Mouse (Mus musculus) heart, postnatal 14 days (tissue): ENCODE measurements at regions not wholly inside any gene's neighbourhood (a gene's known extent, or its start where the extent isn't known, plus 50 kb on each side); places are given as distances from the start of the nearest gene placed in this dataset.

Experiments used
- DNase-seq, 2 experiments: peaks; one replicate each; pipeline ENCODE4 v3.0.0; 2021 to 2022
- intact Hi-C: fragments of 180-260 bp; cut with DNase I; formaldehyde crosslinking; loops from one replicate; pipeline ENCODE4 v1.15.1; 2025

GRCm38 (mm10) chr7:117882803-117883202, 233.2 kb downstream of the Rps15a start:
- intact Hi-C loops: loop anchor here (5.0 kb wide), 4 partner anchors 219 to 1236 kb away; partner anchors contain the start of gene Xylt1
- peak; percentile 61 to 79 for DNase-seq

- DNase-seq: no peak
- intact Hi-C loops: no loop called here
Observed at GRCm38 (mm10) chr7:117878903-117879302, 237.1 kb downstream of the Rps15a start.

GRCm38 (mm10) chr7:117875241-117875640, 240.7 kb downstream of the Rps15a start:
- no peak for DNase-seq
- intact Hi-C loops: no loop called here

DNA sequence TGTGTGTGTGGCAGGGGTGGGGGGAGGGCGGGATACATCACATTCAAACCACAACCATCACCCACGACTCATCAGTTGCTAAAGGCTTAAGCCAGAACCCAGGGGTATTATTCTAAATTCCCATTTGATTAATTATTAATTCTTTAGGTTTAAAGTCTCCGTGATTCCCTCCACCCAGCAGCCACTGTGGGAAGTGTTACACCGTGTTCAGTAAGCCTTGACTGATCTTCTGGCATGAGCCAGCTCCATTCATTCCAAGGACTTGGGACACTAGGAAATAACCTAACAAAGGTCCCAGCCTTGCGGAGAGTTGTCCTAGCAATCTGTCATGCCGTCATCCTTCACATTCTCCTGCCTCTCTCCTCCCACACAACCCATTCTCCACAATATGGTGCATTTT, 256.6 kb downstream of the Rps15a start:
- DNase-seq: no peak
- intact Hi-C loops: no loop called here

DNA sequence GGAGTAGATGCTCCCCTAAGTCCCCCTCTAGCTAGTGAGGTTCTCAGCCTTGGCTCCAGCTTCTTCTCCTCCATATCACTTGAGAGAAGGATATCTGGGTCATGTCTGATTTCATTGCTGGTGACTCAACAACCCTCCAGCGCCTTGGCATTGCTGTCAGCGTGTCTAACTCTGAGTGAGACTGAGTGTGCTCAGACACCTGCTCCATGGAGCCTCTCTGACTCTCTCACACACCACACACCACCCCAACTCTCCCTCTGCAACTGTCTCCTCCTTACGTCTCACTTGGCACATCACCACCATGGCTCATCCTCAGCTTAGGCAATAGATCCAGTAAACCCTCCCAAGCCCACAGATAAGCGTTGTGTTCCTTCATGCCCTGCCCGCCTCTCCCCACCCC, 260.0 kb downstream of the Rps15a start:
- intact Hi-C loops: no loop called here

DNA sequence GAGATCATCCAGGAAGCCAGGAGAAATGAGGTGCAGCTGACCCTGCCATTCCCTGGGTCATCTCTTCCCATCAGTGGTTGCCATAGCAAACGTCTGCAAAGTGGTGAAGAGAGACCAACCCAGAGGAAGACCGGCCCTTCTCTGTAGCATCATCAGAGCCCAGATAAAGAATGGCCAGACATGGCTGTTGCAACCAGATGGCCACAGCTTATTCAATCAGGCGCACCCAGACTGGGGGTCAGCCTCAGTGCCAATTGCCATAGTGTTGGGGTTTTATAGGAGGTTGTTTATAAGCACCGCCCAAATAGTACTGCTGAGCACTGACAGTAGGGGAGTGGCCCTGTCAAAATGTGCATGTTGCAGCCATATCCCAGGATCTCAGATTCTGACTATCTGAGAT, 262.3 kb downstream of the Rps15a start:
- intact Hi-C loops: no loop called here
- DNase-seq: no peak

More for the DNA sequence above, 260.0 kb downstream of the Rps15a start:
- no peak for DNase-seq

DNA sequence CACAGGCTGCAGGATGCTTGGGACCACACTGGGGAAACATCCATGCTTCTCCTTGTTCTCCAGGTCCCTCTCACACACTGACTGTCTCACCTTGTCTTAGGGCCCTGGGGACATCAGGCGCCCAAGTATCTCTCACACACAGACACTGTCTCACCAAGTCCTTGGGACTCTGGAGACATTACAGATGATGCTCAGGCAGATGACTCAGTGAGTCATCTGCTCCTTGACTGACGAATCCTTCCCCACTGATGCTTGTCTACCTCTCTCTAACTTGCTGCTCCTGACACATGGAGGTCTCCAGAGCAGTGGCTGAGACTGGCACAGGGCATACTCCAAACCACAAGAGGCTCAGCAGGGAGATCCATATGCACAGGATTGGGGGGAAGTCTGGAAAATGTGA, 263.1 kb downstream of the Rps15a start:
- no peak for DNase-seq
- intact Hi-C loops: no loop called here

DNA sequence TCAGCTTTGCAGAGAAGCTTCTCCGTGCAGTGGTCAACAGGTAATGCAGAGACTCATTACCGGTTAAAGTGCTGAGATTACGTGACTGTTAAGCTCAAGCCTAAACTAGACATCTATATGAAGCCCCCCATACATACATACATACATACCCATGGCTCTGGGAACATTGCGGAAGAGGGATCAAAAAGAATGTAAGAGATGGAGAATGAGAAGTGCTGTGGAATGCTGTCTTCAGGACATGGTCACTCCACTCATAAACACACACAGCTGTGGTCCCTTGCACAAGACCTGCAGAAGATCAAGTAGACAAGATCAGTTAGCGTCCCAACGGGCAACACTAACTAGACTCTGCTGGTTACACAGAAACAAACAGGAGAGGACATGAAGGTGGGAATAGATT, 265.2 kb downstream of the Rps15a start:
- DNase-seq: no peak
- intact Hi-C loops: no loop called here

- intact Hi-C loops: loop anchor here (10.0 kb wide), 1 partner anchor 61 kb away; no protein-coding TSS in a partner anchor
- DNase-seq: no peak
Observed at GRCm38 (mm10) chr7:117846041-117846440, 269.9 kb downstream of the Rps15a start.

GRCm38 (mm10) chr7:117842780-117843179, 273.2 kb downstream of the Rps15a start:
- DNase-seq: no peak
- intact Hi-C loops: loop anchor here (10.0 kb wide), 1 partner anchor 58 kb away; no protein-coding TSS in a partner anchor

- intact Hi-C loops: no loop called here
Observed at GRCm38 (mm10) chr7:117795035-117795434, 321.0 kb downstream of the Rps15a start.

DNA sequence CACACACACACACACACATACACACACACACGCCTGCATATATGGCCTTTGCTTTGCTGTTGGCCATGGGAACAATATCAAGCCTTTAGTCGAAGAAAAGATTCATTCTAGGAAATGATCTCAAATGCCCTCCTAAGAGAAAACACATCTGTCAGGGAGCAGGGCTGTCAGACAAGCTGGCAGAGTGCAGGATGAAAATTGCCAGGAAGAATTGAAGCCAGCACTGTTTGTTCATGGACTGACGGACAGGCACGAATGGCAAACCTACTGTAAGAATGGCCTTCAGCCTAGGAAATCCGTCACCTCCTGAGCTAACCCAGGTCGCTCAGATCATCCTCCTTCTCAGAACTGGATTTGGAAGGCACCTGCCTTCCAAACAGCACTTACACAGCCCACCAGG, 322.0 kb downstream of the Rps15a start:
- intact Hi-C loops: no loop called here
- DNase-seq: no peak

More at GRCm38 (mm10) chr7:117795035-117795434, 321.0 kb downstream of the Rps15a start:
- DNase-seq: no peak

DNA sequence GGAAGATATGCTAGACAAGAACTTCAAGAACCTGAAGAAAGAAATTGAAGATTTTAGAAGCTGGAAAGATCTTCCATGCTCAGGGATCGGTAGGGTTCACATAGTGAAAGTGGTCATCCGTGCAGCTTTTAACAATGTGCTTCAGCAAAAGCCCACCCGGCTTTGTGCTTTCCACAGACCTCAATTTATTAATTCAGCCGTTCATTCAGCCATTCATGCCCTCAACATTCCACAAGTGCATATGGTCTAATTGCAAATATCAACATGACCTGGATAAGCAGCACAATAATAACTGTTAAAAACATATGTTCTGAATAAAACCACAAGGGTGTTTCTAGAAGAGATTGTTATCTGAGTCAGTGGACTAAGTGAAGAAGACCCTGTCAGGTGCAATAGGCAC, 323.5 kb downstream of the Rps15a start:
- intact Hi-C loops: no loop called here

GRCm38 (mm10) chr7:117778996-117779395, 337.0 kb downstream of the Rps15a start:
- intact Hi-C loops: no loop called here
- no peak for DNase-seq

More for the DNA sequence above, 323.5 kb downstream of the Rps15a start:
- DNase-seq: no peak

- intact Hi-C loops: no loop called here
Observed at GRCm38 (mm10) chr7:117777921-117778320, 338.1 kb downstream of the Rps15a start.

GRCm38 (mm10) chr7:117771836-117772235, 344.2 kb downstream of the Rps15a start:
- intact Hi-C loops: no loop called here
- DNase-seq: no peak

More at GRCm38 (mm10) chr7:117777921-117778320, 338.1 kb downstream of the Rps15a start:
- DNase-seq: no peak

DNA sequence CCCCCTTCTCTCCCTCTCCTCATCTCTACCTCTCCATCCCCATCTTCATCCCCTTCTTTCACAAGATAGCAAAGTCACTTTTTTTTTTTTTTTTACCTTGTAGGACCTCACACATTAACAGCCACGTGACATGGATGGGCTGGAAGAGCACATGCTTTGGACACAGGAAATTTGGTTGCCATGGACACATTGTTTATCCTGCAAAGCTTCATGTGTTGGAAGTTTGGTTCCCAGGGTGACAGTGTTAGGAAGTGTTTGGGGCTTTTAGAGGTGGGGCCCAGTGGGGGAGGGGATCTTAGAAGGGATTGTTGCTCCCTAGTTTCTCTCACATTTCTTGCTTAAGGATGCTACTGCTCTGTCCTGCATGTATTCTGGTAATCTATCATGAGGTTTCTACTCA, 356.5 kb downstream of the Rps15a start:
- intact Hi-C loops: no loop called here

DNA sequence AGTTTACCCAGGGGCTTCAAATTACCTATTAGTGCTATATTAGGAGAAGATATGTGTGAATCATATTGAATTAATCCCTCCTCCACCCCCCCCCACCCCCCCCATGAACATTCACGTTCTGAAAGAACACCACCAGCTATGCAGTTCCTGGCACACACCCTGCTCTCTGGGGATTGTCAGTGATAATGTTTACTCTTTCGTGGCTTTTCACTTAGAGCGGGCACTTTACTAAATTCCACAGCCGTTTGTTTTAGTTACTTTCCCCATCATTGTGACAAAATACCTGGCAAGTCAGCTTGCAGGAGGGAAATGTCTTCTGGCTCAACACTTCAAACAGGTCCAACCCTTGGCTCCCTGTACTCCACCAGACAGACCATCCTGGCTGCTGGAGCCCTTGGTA, 359.0 kb downstream of the Rps15a start:
- intact Hi-C loops: no loop called here

More for the DNA sequence above, 356.5 kb downstream of the Rps15a start:
- no peak for DNase-seq

GRCm38 (mm10) chr7:117755830-117756229, 360.2 kb downstream of the Rps15a start:
- no peak for DNase-seq
- intact Hi-C loops: no loop called here

More for the DNA sequence above, 359.0 kb downstream of the Rps15a start:
- DNase-seq: no peak

DNA sequence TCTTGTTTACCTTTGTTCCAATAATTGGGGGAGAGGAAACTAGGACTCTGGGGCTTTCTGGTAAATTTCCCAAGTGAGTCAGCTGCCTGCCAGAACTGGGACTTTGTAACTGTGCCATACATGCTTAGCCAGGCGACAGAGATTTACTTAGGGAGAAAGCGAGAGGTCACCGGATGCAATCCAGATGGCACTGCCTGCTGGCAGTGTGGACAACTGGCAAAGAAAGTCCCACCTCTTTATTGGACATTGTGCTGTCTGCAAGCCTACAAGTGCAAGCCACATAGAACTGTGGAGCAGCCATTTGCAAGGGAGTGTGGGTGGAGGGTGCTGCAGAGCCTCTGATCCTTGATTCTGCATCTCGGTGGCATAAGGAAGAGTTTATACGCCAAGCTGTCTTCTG, 362.7 kb downstream of the Rps15a start:
- intact Hi-C loops: no loop called here
- DNase-seq: peak in 1 of 2 experiments; percentile 7

DNA sequence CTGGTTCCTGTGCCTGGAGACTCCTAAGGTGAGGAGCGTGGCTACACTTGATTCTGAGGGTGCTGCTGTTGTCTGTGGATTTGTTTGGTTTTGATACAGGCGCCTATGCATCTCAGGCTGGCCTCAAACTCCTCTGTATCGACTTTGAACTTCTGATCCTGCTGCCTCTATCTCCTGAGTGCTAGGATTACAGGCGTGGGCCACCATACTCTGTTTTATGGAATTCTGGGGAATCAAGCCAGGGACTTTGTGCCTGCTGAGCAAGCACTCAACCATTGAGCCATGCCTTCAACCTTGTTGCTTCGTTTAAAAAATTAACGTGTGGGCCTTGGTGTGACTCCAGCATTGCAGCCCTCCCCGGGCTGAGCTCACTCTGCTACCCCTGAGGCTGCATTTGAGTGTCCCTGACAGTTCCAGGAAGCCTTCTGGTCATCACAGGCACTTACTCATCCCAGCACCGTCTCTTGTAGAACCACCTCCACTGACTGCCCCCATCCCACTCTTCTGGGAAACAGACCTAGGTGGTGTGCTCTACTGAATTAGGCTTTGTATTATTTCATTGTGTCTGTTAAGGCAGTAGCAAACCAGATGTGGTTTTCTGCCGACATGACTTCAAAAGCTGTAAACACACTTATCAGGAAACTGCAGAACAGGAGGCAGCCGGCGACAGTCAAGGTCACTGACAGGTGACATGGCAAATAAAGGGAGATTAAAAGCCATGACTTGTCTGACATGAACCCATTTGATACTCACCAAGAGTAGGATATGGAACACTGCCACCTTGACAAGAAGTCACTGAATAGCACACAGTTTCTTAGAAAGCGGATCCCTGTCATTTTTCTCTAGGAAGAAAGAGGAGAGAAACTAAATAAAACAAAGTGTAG, 363.4 kb downstream of the Rps15a start:
- DNase-seq: no peak

DNA sequence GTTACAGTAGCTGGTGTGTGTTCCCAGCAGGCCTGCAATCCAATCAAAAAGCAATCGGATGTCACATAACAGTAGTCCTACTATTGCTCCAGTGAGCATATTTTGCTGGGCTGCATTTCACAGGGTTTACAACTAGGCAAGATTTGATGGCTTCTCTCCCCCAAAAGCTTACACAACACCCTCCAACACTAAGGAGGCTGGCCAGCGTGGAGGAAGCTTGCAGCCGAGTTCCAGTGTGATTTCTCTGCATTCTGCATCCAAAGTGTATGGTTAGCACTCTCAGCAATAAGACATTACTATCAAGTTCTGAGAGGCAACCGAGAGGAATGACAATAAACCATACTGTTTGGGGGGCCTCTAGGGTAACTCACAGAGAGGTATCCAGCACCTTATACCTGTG, 367.2 kb downstream of the Xylt1 start:
- no peak for DNase-seq

More for the DNA sequence above, 363.4 kb downstream of the Rps15a start:
- intact Hi-C loops: no loop called here

More for the DNA sequence above, 367.2 kb downstream of the Xylt1 start:
- intact Hi-C loops: no loop called here
